Mouse (Mus musculus): ENCODE measurements around the gene Msmo1.

The Msmo1 gene

GRCm38 (mm10) chr8:64707481-64707880 lies 26.1 kb downstream of the Msmo1 start:
- no peak for DNase-seq

GRCm38 (mm10) chr8:64703191-64703590 lies 30.4 kb downstream of the Msmo1 start:
- DNase-seq: no peak

GRCm38 (mm10) chr8:64692651-64693201 lies 40.9 kb downstream of the Msmo1 start, which contains the start of gene Cpe:
Gene Cpe (minus strand): TSS chr8:64693054.
- peak; percentile 92 for DNase-seq

GRCm38 (mm10) chr8:64691591-64692401 lies 41.8 kb downstream of the Msmo1 start:
- DNase-seq: peak; percentile 26

- no peak for DNase-seq
These were observed 42.7 kb downstream of the Msmo1 start for GRCm38 (mm10) chr8:64690845-64691244.

- no peak for DNase-seq
These were observed 43.3 kb downstream of the Msmo1 start for GRCm38 (mm10) chr8:64690306-64690705.

- DNase-seq: no peak
These were observed 44.9 kb downstream of the Msmo1 start for GRCm38 (mm10) chr8:64688741-64689140.

- no peak for DNase-seq
These were observed 45.4 kb downstream of the Msmo1 start for GRCm38 (mm10) chr8:64688161-64688560.

- DNase-seq: no peak
These were observed 51.1 kb downstream of the Msmo1 start for GRCm38 (mm10) chr8:64682501-64682900.

- DNase-seq: no peak
These were observed 57.2 kb downstream of the Msmo1 start for GRCm38 (mm10) chr8:64676381-64676780.

- no peak for DNase-seq
These were observed 58.5 kb downstream of the Msmo1 start for GRCm38 (mm10) chr8:64674951-64675585.

GRCm38 (mm10) chr8:64672920-64673319 lies 60.7 kb downstream of the Msmo1 start:
- no peak for DNase-seq

GRCm38 (mm10) chr8:64671937-64672336 lies 61.7 kb downstream of the Msmo1 start:
- DNase-seq: no peak

Data from cerebellum, adult 11 months (tissue).